Mouse (Mus musculus): ENCODE results near the gene Hcrtr1.

GRCm38 (mm10) chr4:130112732-130113131 lies 26.4 kb downstream of the Hcrtr1 start:
- TF ChIP-seq GATA1 (IDR thresholded peaks at IDR 0.05; ENCODE audit: borderline replicate concordance, low read length) (no peak), FLI1 (IDR thresholded peaks at IDR 0.05; ENCODE audit: low read length) (no peak)
